Mouse (Mus musculus): ENCODE measurements around the gene Ptgis. TPM values are rescaled to one million over a fixed set of nuclear protein-coding genes. Genes with fewer than 3 reads are reported as not detected.

Gene Ptgis
- polyA plus RNA-seq (2014; fragmentation: Nextera tagmentation; extraction: Ambion mirVana), result 3.8 and 4.9 TPM in 2 replicates

GRCm38 (mm10) chr2:167240008-167240964 lies at the start of gene Ptgis:
Gene Ptgis, minus strand, starts transcription at chr2:167240604.
- ATAC-seq (ENCODE audit: low FRiP score) (peak; percentile 14; the same call in 1 of the 2 replicates), DNase-seq (ENCODE audit: low spot score) (no peak)
- Histone ChIP-seq H3K9me3 (ENCODE audit: control insufficient read depth, low read length) (0 out of 2 replicates have a peak, but pooled peaks cover 4% of the 10 kb centered on the region), H3K27ac (no peak within 1 kb of the TSS), H3K36me3 (replicated peaks; ENCODE audit: control insufficient read depth, insufficient read depth) (no peaks in the 10 kb centered on the region), H3K4me3 (replicated peaks; ENCODE audit: low read length) (peak within 1 kb of the TSS; percentile 36), H3K27me3 (ENCODE audit: control insufficient read depth, insufficient read depth, low read length) (peaks cover 20% of the 10 kb centered on the region), H3K4me1 (replicated peaks; ENCODE audit: control insufficient read depth, insufficient read depth, low read length) (peaks cover 9% of the 10 kb centered on the region), H3K4me2 (replicated peaks) (peak within 1 kb of the TSS; percentile 76), H3K9ac (peak within 1 kb of the TSS; percentile 59)
- WGBS, result 4% methylated on average over 41 of the region's 45 CpGs

DNA sequence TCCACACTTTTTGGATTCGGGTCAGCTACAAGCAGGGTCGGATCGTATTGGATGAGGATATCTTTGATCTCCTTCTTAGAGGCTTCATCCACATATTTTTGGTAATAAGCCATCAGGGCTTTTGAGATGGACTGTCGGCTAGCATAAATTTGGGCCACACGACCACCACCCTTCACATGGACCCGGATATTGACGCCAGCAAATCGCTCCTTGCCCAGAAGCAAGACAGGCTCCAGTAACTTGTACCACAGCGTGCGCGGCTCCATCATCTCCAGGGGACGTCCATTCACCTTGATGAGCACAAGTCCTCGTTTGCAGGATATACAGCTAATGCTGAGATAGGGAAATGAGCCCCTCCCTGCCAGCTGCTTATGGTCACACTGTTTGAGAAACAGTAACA lies 41.1 kb upstream of the Ptgis start:
- Histone ChIP-seq H3K27me3 (ENCODE audit: control insufficient read depth, insufficient read depth, low read length) (no peaks in the 10 kb centered on the region), H3K9me3 (ENCODE audit: control insufficient read depth, low read length) (no peaks in the 10 kb centered on the region), H3K4me2 (replicated peaks) (no peak overlapping the region), H3K27ac (no peak overlapping the region), H3K9ac (no peak overlapping the region), H3K4me3 (replicated peaks; ENCODE audit: low read length) (no peak overlapping the region), H3K36me3 (replicated peaks; ENCODE audit: control insufficient read depth, insufficient read depth) (no peaks in the 10 kb centered on the region), H3K4me1 (replicated peaks; ENCODE audit: control insufficient read depth, insufficient read depth, low read length) (no peaks in the 10 kb centered on the region)
- WGBS, result 92% methylated on average over 13 of the region's 13 CpGs
- ATAC-seq (ENCODE audit: low FRiP score) (no peak), DNase-seq (ENCODE audit: low spot score) (no peak)

- H3K9ac ChIP-seq, result no peak overlapping the region
- no peak for DNase-seq (ENCODE audit: low spot score)
- H3K9me3 ChIP-seq (ENCODE audit: control insufficient read depth, low read length), result no peaks in the 10 kb centered on the region
- H3K27ac ChIP-seq, result no peak overlapping the region
- H3K4me3 ChIP-seq (replicated peaks; ENCODE audit: low read length), result no peak overlapping the region
- no peaks in the 10 kb centered on the region for H3K36me3 ChIP-seq (replicated peaks; ENCODE audit: control insufficient read depth, insufficient read depth)
- no peak for ATAC-seq (ENCODE audit: low FRiP score)
- WGBS, result 88% methylated on average over 4 of the region's 4 CpGs
- no peaks in the 10 kb centered on the region for H3K27me3 ChIP-seq (ENCODE audit: control insufficient read depth, insufficient read depth, low read length)
- no peak overlapping the region for H3K4me2 ChIP-seq (replicated peaks)
- no peaks in the 10 kb centered on the region for H3K4me1 ChIP-seq (replicated peaks; ENCODE audit: control insufficient read depth, insufficient read depth, low read length)
Measured at GRCm38 (mm10) chr2:167280986-167281310, 40.5 kb upstream of the Ptgis start.

GRCm38 (mm10) chr2:167280090-167280985 lies 39.9 kb upstream of the Ptgis start:
- Histone ChIP-seq H3K36me3 (replicated peaks; ENCODE audit: control insufficient read depth, insufficient read depth) (no peaks in the 10 kb centered on the region), H3K4me1 (replicated peaks; ENCODE audit: control insufficient read depth, insufficient read depth, low read length) (no peaks in the 10 kb centered on the region), H3K27ac (no peak overlapping the region), H3K4me2 (replicated peaks) (no peak overlapping the region), H3K4me3 (replicated peaks; ENCODE audit: low read length) (no peak overlapping the region), H3K9ac (no peak overlapping the region), H3K27me3 (ENCODE audit: control insufficient read depth, insufficient read depth, low read length) (no peaks in the 10 kb centered on the region), H3K9me3 (ENCODE audit: control insufficient read depth, low read length) (no peaks in the 10 kb centered on the region)
- ATAC-seq (ENCODE audit: low FRiP score) (peak; percentile 84), DNase-seq (ENCODE audit: low spot score) (peak; percentile 87)
- 45% methylated on average over 26 of the region's 26 CpGs for WGBS

- no peaks in the 10 kb centered on the region for H3K36me3 ChIP-seq (replicated peaks; ENCODE audit: control insufficient read depth, insufficient read depth)
- H3K9ac ChIP-seq, result no peak overlapping the region
- H3K4me1 ChIP-seq (replicated peaks; ENCODE audit: control insufficient read depth, insufficient read depth, low read length), result no peaks in the 10 kb centered on the region
- 59% methylated on average over 17 of the region's 17 CpGs for WGBS
- DNase-seq (ENCODE audit: low spot score) (peak; percentile 62), ATAC-seq (ENCODE audit: low FRiP score) (no peak)
- H3K4me2 ChIP-seq (replicated peaks), result no peak overlapping the region
- H3K4me3 ChIP-seq (replicated peaks; ENCODE audit: low read length), result no peak overlapping the region
- no peaks in the 10 kb centered on the region for H3K9me3 ChIP-seq (ENCODE audit: control insufficient read depth, low read length)
- no peak overlapping the region for H3K27ac ChIP-seq
- H3K27me3 ChIP-seq (ENCODE audit: control insufficient read depth, insufficient read depth, low read length), result no peaks in the 10 kb centered on the region
Measured at GRCm38 (mm10) chr2:167278751-167279526, 38.5 kb upstream of the Ptgis start.

DNA sequence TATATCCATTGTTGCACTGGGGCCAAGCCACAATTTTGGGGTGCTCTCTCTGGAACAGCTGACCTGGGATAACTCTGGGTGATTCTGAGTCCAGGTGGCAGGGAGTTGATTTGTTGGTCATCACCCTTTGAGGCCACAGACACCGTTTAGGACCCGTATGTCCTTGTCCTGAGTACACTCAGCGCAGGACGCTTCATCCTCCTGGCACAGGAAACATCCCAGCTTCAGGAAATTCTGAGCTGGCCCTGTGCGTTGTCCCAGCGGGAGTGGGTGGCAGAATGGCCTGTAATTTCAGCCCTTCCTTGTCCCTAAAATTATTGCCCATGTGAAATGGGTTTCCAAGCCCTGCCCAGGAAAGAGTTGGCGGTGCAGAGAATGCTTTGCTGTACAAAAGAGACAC lies 37.6 kb upstream of the Ptgis start:
- Histone ChIP-seq H3K27ac (no peak overlapping the region), H3K9me3 (ENCODE audit: control insufficient read depth, low read length) (no peaks in the 10 kb centered on the region), H3K4me2 (replicated peaks) (no peak overlapping the region), H3K4me1 (replicated peaks; ENCODE audit: control insufficient read depth, insufficient read depth, low read length) (no peaks in the 10 kb centered on the region), H3K9ac (no peak overlapping the region), H3K36me3 (replicated peaks; ENCODE audit: control insufficient read depth, insufficient read depth) (no peaks in the 10 kb centered on the region), H3K27me3 (ENCODE audit: control insufficient read depth, insufficient read depth, low read length) (no peaks in the 10 kb centered on the region), H3K4me3 (replicated peaks; ENCODE audit: low read length) (no peak overlapping the region)
- DNase-seq (ENCODE audit: low spot score) (no peak), ATAC-seq (ENCODE audit: low FRiP score) (no peak)
- WGBS, result 83% methylated on average over 7 of the region's 7 CpGs

DNA sequence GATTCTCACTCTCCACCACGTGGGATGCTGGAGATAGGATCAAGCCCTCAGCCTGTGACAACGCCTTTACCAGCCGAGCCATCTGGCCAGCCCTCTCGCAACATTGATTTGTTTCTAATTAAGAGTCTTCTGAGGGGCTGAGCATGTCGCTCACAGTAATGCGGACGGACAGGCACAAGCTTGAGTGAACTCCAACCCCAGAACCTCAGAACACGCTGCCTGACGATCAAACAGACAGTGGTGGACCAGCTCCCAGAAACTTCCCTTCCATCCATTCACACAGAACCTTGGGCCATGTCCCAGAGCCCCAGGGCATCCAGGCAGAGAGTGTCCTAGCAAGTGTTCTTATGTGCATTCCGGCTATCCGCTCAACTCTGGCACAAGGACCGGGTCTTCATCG lies 36.6 kb upstream of the Ptgis start:
- Histone ChIP-seq H3K27ac (no peak overlapping the region), H3K4me2 (replicated peaks) (no peak overlapping the region), H3K4me1 (replicated peaks; ENCODE audit: control insufficient read depth, insufficient read depth, low read length) (no peaks in the 10 kb centered on the region), H3K4me3 (replicated peaks; ENCODE audit: low read length) (no peak overlapping the region), H3K36me3 (replicated peaks; ENCODE audit: control insufficient read depth, insufficient read depth) (no peaks in the 10 kb centered on the region), H3K9ac (no peak overlapping the region), H3K27me3 (ENCODE audit: control insufficient read depth, insufficient read depth, low read length) (no peaks in the 10 kb centered on the region), H3K9me3 (ENCODE audit: control insufficient read depth, low read length) (no peaks in the 10 kb centered on the region)
- DNase-seq (ENCODE audit: low spot score), result no peak
- no peak for ATAC-seq (ENCODE audit: low FRiP score)
- 73% methylated on average over 13 of the region's 13 CpGs for WGBS

DNA sequence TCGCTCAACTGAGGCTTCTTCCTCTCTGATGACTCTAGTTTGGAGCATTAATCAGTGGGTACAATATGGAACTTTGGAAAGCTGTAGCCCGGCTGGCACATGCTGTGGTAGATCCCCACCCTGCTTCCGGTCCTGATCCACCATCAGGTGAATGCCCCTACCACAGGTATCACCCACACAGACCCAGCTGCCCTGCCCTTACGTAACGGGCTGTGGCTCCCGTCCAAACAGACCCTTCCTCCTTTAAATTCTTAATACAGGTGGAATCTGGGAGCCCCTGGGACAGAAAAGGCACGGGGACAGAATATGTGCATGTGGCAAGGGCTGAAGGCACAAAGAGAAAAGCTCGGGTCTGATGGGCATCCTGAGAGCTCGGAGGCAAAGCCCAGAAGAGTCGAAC lies 35.5 kb upstream of the Ptgis start:
- WGBS, result 88% methylated on average over 10 of the region's 10 CpGs
- Histone ChIP-seq H3K9ac (no peak overlapping the region), H3K4me3 (replicated peaks; ENCODE audit: low read length) (no peak overlapping the region), H3K36me3 (replicated peaks; ENCODE audit: control insufficient read depth, insufficient read depth) (no peaks in the 10 kb centered on the region), H3K9me3 (ENCODE audit: control insufficient read depth, low read length) (no peaks in the 10 kb centered on the region), H3K27ac (no peak overlapping the region), H3K27me3 (ENCODE audit: control insufficient read depth, insufficient read depth, low read length) (no peaks in the 10 kb centered on the region), H3K4me2 (replicated peaks) (no peak overlapping the region), H3K4me1 (replicated peaks; ENCODE audit: control insufficient read depth, insufficient read depth, low read length) (no peaks in the 10 kb centered on the region)
- ATAC-seq (ENCODE audit: low FRiP score) (no peak), DNase-seq (ENCODE audit: low spot score) (no peak)
